Mouse (Mus musculus): ENCODE measurements around the gene Slc17a7. TPM values are rescaled to one million over a fixed set of nuclear protein-coding genes. Genes with fewer than 3 reads are reported as not detected.

The Slc17a7 gene
- polyA plus RNA-seq, 1 experiment from 2014 or later = 0.28 TPM

GRCm38 (mm10) chr7:45174567-45175280 lies 11.0 kb downstream of the Slc17a7 start:
- H3K4me2 ChIP-seq (replicated peaks; ENCODE audit: low read depth, low read length) = 0 out of 2 replicates have a peak overlapping the region, but pooled peaks have one; percentile 4
- no peak overlapping the region for H3K27ac ChIP-seq (ENCODE audit: low read depth, low read length)
- H3K36me3 ChIP-seq (ENCODE audit: control insufficient read depth, insufficient read depth, low read length) = no peaks in the 10 kb centered on the region
- peaks cover 5% of the 10 kb centered on the region; the same call in 1 of the 2 replicates for H3K4me1 ChIP-seq (ENCODE audit: control insufficient read depth, insufficient read depth, low read length)
- no peak overlapping the region for H3K4me3 ChIP-seq (ENCODE audit: low read length)
- no peak overlapping the region for H3K9ac ChIP-seq (ENCODE audit: low read depth, low read length)
- WGBS = 3% methylated on average over 28 of the region's 29 CpGs
- H3K9me3 ChIP-seq (ENCODE audit: control insufficient read depth, low read length) = peaks cover 9% of the 10 kb centered on the region
- ATAC-seq (ENCODE audit: low FRiP score, low TSS enrichment) = no peak
- H3K27me3 ChIP-seq (ENCODE audit: control insufficient read depth, insufficient read depth, low read length) = peaks cover 63% of the 10 kb centered on the region

GRCm38 (mm10) chr7:45175398-45175797 lies 11.6 kb downstream of the Slc17a7 start:
- H3K4me1 ChIP-seq (ENCODE audit: control insufficient read depth, insufficient read depth, low read length) = peaks cover 5% of the 10 kb centered on the region; the same call in 1 of the 2 replicates
- peaks cover 69% of the 10 kb centered on the region for H3K27me3 ChIP-seq (ENCODE audit: control insufficient read depth, insufficient read depth, low read length)
- H3K27ac ChIP-seq (ENCODE audit: low read depth, low read length) = no peak overlapping the region
- 2% methylated on average over 13 of the region's 13 CpGs for WGBS
- no peak for ATAC-seq (ENCODE audit: low FRiP score, low TSS enrichment)
- no peak overlapping the region for H3K9ac ChIP-seq (ENCODE audit: low read depth, low read length)
- H3K36me3 ChIP-seq (ENCODE audit: control insufficient read depth, insufficient read depth, low read length) = no peaks in the 10 kb centered on the region
- H3K9me3 ChIP-seq (ENCODE audit: control insufficient read depth, low read length) = peaks cover 2% of the 10 kb centered on the region
- no peak overlapping the region for H3K4me3 ChIP-seq (ENCODE audit: low read length)
- H3K4me2 ChIP-seq (replicated peaks; ENCODE audit: low read depth, low read length) = no peak overlapping the region

- H3K27me3 ChIP-seq (ENCODE audit: control insufficient read depth, insufficient read depth, low read length) = peaks cover 75% of the 10 kb centered on the region
- peak overlapping the region; percentile 26 for H3K4me2 ChIP-seq (replicated peaks; ENCODE audit: low read depth, low read length)
- H3K9ac ChIP-seq (ENCODE audit: low read depth, low read length) = 0 out of 2 replicates have a peak overlapping the region, but pooled peaks have one; percentile 7
- H3K36me3 ChIP-seq (ENCODE audit: control insufficient read depth, insufficient read depth, low read length) = no peaks in the 10 kb centered on the region
- no peaks in the 10 kb centered on the region; the same call in 1 of the 2 replicates for H3K9me3 ChIP-seq (ENCODE audit: control insufficient read depth, low read length)
- H3K4me1 ChIP-seq (ENCODE audit: control insufficient read depth, insufficient read depth, low read length) = peaks cover 5% of the 10 kb centered on the region; the same call in 1 of the 2 replicates
- 3% methylated on average over 19 of the region's 23 CpGs for WGBS
- ATAC-seq (ENCODE audit: low FRiP score, low TSS enrichment) = no peak
- H3K27ac ChIP-seq (ENCODE audit: low read depth, low read length) = no peak overlapping the region
- H3K4me3 ChIP-seq (ENCODE audit: low read length) = peak overlapping the region; percentile 21
Observed at GRCm38 (mm10) chr7:45175929-45176328, 12.2 kb downstream of the Slc17a7 start.

- H3K4me1 ChIP-seq (ENCODE audit: control insufficient read depth, insufficient read depth, low read length) = peaks cover 5% of the 10 kb centered on the region; the same call in 1 of the 2 replicates
- no peak overlapping the region for H3K27ac ChIP-seq (ENCODE audit: low read depth, low read length)
- 0 out of 2 replicates have a peak overlapping the region, but pooled peaks have one; percentile 7 for H3K9ac ChIP-seq (ENCODE audit: low read depth, low read length)
- peak overlapping the region; percentile 21 for H3K4me3 ChIP-seq (ENCODE audit: low read length)
- peak overlapping the region; percentile 26 for H3K4me2 ChIP-seq (replicated peaks; ENCODE audit: low read depth, low read length)
- H3K27me3 ChIP-seq (ENCODE audit: control insufficient read depth, insufficient read depth, low read length) = peaks cover 79% of the 10 kb centered on the region
- ATAC-seq (ENCODE audit: low FRiP score, low TSS enrichment) = no peak
- H3K9me3 ChIP-seq (ENCODE audit: control insufficient read depth, low read length) = no peaks in the 10 kb centered on the region
- 2% methylated on average over 30 of the region's 31 CpGs for WGBS
- no peaks in the 10 kb centered on the region for H3K36me3 ChIP-seq (ENCODE audit: control insufficient read depth, insufficient read depth, low read length)
Observed at GRCm38 (mm10) chr7:45176356-45176755, 12.6 kb downstream of the Slc17a7 start.

GRCm38 (mm10) chr7:45178550-45178949 lies 14.8 kb downstream of the Slc17a7 start:
- Histone ChIP-seq H3K27ac (ENCODE audit: low read depth, low read length) (no peak overlapping the region), H3K27me3 (ENCODE audit: control insufficient read depth, insufficient read depth, low read length) (peaks cover 95% of the 10 kb centered on the region), H3K4me2 (replicated peaks; ENCODE audit: low read depth, low read length) (no peak overlapping the region), H3K9me3 (ENCODE audit: control insufficient read depth, low read length) (no peaks in the 10 kb centered on the region), H3K36me3 (ENCODE audit: control insufficient read depth, insufficient read depth, low read length) (no peaks in the 10 kb centered on the region), H3K4me3 (ENCODE audit: low read length) (no peak overlapping the region), H3K9ac (ENCODE audit: low read depth, low read length) (no peak overlapping the region), H3K4me1 (ENCODE audit: control insufficient read depth, insufficient read depth, low read length) (peaks cover 9% of the 10 kb centered on the region; the same call in 1 of the 2 replicates)
- 25% methylated on average over 7 of the region's 7 CpGs for WGBS
- ATAC-seq (ENCODE audit: low FRiP score, low TSS enrichment) = no peak

- 28% methylated on average over 7 of the region's 7 CpGs for WGBS
- Histone ChIP-seq H3K4me3 (ENCODE audit: low read length) (no peak within 1 kb of the TSS), H3K4me2 (replicated peaks; ENCODE audit: low read depth, low read length) (no peak within 1 kb of the TSS), H3K27ac (ENCODE audit: low read depth, low read length) (no peak within 1 kb of the TSS), H3K36me3 (ENCODE audit: control insufficient read depth, insufficient read depth, low read length) (no peaks in the 10 kb centered on the region), H3K4me1 (ENCODE audit: control insufficient read depth, insufficient read depth, low read length) (peaks cover 9% of the 10 kb centered on the region; the same call in 1 of the 2 replicates), H3K9ac (ENCODE audit: low read depth, low read length) (no peak within 1 kb of the TSS), H3K9me3 (ENCODE audit: control insufficient read depth, low read length) (no peaks in the 10 kb centered on the region), H3K27me3 (ENCODE audit: control insufficient read depth, insufficient read depth, low read length) (peaks cover 97% of the 10 kb centered on the region)
- no peak for ATAC-seq (ENCODE audit: low FRiP score, low TSS enrichment)
Observed at GRCm38 (mm10) chr7:45179469-45179868, 15.7 kb downstream of the Slc17a7 start, which contains the start of gene Gfy. Gene Gfy, minus strand, starts transcription at chr7:45179569.

GRCm38 (mm10) chr7:45180896-45181477 lies 17.2 kb downstream of the Slc17a7 start, which contains the start of gene Pth2:
Gene Pth2, plus strand, starts transcription at chr7:45180995.
- peak within 1 kb of the TSS; percentile 1; the same call in 1 of the 2 replicates for H3K4me3 ChIP-seq (ENCODE audit: low read length)
- H3K36me3 ChIP-seq (ENCODE audit: control insufficient read depth, insufficient read depth, low read length) = no peaks in the 10 kb centered on the region
- H3K9me3 ChIP-seq (ENCODE audit: control insufficient read depth, low read length) = no peaks in the 10 kb centered on the region
- no peak within 1 kb of the TSS for H3K4me2 ChIP-seq (replicated peaks; ENCODE audit: low read depth, low read length)
- no peak within 1 kb of the TSS for H3K9ac ChIP-seq (ENCODE audit: low read depth, low read length)
- H3K4me1 ChIP-seq (ENCODE audit: control insufficient read depth, insufficient read depth, low read length) = peaks cover 9% of the 10 kb centered on the region; the same call in 1 of the 2 replicates
- peaks cover 92% of the 10 kb centered on the region for H3K27me3 ChIP-seq (ENCODE audit: control insufficient read depth, insufficient read depth, low read length)
- H3K27ac ChIP-seq (ENCODE audit: low read depth, low read length) = no peak within 1 kb of the TSS
- 15% methylated on average over 20 of the region's 20 CpGs for WGBS
- ATAC-seq (ENCODE audit: low FRiP score, low TSS enrichment) = no peak

GRCm38 (mm10) chr7:45181540-45181939 lies 17.8 kb downstream of the Slc17a7 start:
- peaks cover 92% of the 10 kb centered on the region for H3K27me3 ChIP-seq (ENCODE audit: control insufficient read depth, insufficient read depth, low read length)
- WGBS = 5% methylated on average over 29 of the region's 35 CpGs
- H3K4me2 ChIP-seq (replicated peaks; ENCODE audit: low read depth, low read length) = no peak overlapping the region
- H3K9me3 ChIP-seq (ENCODE audit: control insufficient read depth, low read length) = no peaks in the 10 kb centered on the region
- ATAC-seq (ENCODE audit: low FRiP score, low TSS enrichment) = no peak
- peaks cover 5% of the 10 kb centered on the region; the same call in 1 of the 2 replicates for H3K4me1 ChIP-seq (ENCODE audit: control insufficient read depth, insufficient read depth, low read length)
- H3K4me3 ChIP-seq (ENCODE audit: low read length) = peak overlapping the region; percentile 1; the same call in 1 of the 2 replicates
- H3K27ac ChIP-seq (ENCODE audit: low read depth, low read length) = no peak overlapping the region
- H3K9ac ChIP-seq (ENCODE audit: low read depth, low read length) = no peak overlapping the region
- H3K36me3 ChIP-seq (ENCODE audit: control insufficient read depth, insufficient read depth, low read length) = no peaks in the 10 kb centered on the region
